Mouse (Mus musculus) liver, embryonic 12.5 days (tissue): Measurements from ENCODE around the gene Tcf23. TPM values are rescaled to one million over a fixed set of nuclear protein-coding genes. Genes with fewer than 3 reads are reported as not detected.
"Not testable (repeated sequence)": the region's sequence is repeated elsewhere in the genome, so short reads cannot be mapped to it uniquely, and the experiment has no call there.

Experiments used
- ATAC-seq: fragments of 200-750 bp; cut with Nextera tagmentation; 2 replicates; pipeline ENCODE4 v1.8.0; 2017; ENCODE audit warnings: moderate number of reproducible peaks, mild to moderate bottlenecking, moderate library complexity
- H3K27ac ChIP-seq: fragments of 300-500 bp; sonication (generic); 2 replicates; pipeline ENCODE4 v1.5.1; 2016; ENCODE audit warnings: mild to moderate bottlenecking
- H3K27me3 ChIP-seq: fragments of 300-500 bp; sonication (generic); replicated peaks from 2 replicates; pipeline ENCODE4 v1.6.1; 2016; ENCODE audit warnings: mild to moderate bottlenecking, moderate library complexity
- H3K36me3 ChIP-seq: fragments of 300-500 bp; sonication (generic); 2 replicates; pipeline ENCODE4 v1.6.1; 2016; ENCODE audit warnings: mild to moderate bottlenecking, moderate library complexity
- H3K4me1 ChIP-seq: fragments of 300-500 bp; sonication (generic); 2 replicates; pipeline ENCODE4 v1.6.1; 2016
- H3K4me2 ChIP-seq: fragments of 300-500 bp; sonication (generic); 2 replicates; pipeline ENCODE4 v1.6.1; 2016; ENCODE audit warnings: mild to moderate bottlenecking, moderate library complexity
- H3K4me3 ChIP-seq: fragments of 300-500 bp; sonication (generic); 2 replicates; pipeline ENCODE4 v1.5.1; 2016; ENCODE audit warnings: mild to moderate bottlenecking, moderate library complexity
- H3K9ac ChIP-seq: fragments of 300-500 bp; sonication (generic); 2 replicates; pipeline ENCODE4 v1.6.1; 2016; ENCODE audit warnings: mild to moderate bottlenecking, moderate library complexity
- H3K9me3 ChIP-seq: fragments of 300-500 bp; sonication (generic); replicated peaks from 2 replicates; pipeline ENCODE4 v1.6.1; 2016; ENCODE audit warnings: mild to moderate bottlenecking, moderate library complexity
- WGBS: fragments of 180-500 bp; shearing (Covaris S2); methylation state at CpG from one replicate; pipeline ENCODE4 v1.1.7; 2016; ENCODE audit not compliant: insufficient replicate concordance; 5-methylcytosine and 5-hydroxymethylcytosine counted together
- polyA plus RNA-seq: library from polyadenylated mRNA; unstranded; fragments of >200 nt; fragmentation: Nextera tagmentation; extraction: Ambion mirVana; gene quantifications from 2 replicates; pipeline ENCODE4 v1.2.1, GENCODE M21; 2016

Tcf23 gene
- polyA plus RNA-seq, 1 experiment from 2014 or later = 0.08 TPM

DNA sequence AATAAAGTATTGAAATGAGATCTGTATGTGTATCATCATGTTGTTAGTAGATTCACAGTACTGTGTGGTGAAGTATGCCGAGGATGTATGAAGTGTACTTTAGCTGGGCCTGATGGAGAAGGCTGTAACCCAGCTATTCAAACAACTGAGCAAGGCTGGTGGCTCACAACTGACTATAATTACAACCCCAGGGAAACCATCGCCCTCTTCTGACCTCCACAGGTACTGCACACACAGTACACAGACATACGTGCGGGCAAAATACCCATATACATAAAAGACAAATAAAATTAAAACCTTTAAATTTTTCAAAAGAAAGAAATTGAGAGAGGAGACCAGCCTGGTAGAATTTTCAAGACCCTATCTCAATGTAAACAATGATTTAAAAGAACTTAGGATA, 33.1 kb downstream of the Tcf23 start:
- Histone ChIP-seq H3K36me3 (no peaks in the 10 kb centered on the region), H3K4me3 (no peak overlapping the region), H3K4me2 (no peak overlapping the region), H3K9ac (no peak overlapping the region), H3K9me3 (no peaks in the 10 kb centered on the region), H3K27me3 (0 out of 2 replicates have a peak, but pooled peaks cover 5% of the 10 kb centered on the region), H3K4me1 (no peaks in the 10 kb centered on the region), H3K27ac (no peak overlapping the region)
- ATAC-seq = no peak
- 72% methylated on average over 4 of the region's 4 CpGs for WGBS

DNA sequence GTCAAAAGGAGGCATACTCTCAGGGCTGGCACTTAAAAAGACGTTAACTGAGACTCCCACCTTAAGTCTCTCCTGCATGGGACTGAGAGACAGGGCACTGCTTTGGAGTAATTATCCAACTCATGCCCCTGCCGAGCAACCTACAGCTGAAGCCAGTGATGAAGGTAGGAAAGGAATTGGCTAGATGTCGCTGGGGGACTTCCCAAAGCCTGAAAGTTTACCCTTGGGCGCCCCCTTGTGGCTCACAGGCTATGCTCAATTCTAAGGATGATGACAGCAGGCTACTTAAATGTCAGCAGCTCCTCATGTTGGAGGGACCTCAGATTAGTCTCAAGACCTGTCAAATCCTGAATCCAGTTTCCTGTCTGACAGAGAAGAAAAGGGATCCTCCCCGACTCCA, 35.7 kb downstream of the Tcf23 start:
- ATAC-seq = no peak
- 5% methylated on average over 5 of the region's 5 CpGs for WGBS

GRCm38 (mm10) chr5:31012737-31013136, 44.3 kb downstream of the Tcf23 start:
- no peak overlapping the region for H3K4me2 ChIP-seq
- H3K36me3 ChIP-seq = no peaks in the 10 kb centered on the region
- no peak overlapping the region for H3K27ac ChIP-seq
- no peak overlapping the region for H3K9ac ChIP-seq
- no peaks in the 10 kb centered on the region for H3K9me3 ChIP-seq
- no peaks in the 10 kb centered on the region for H3K27me3 ChIP-seq
- WGBS = 42% methylated on average over 3 of the region's 3 CpGs
- ATAC-seq = no peak
- H3K4me3 ChIP-seq = no peak overlapping the region
- no peaks in the 10 kb centered on the region for H3K4me1 ChIP-seq

More for the DNA sequence above, 35.7 kb downstream of the Tcf23 start:
- Histone ChIP-seq H3K4me1 (no peaks in the 10 kb centered on the region), H3K4me2 (no peak overlapping the region), H3K36me3 (no peaks in the 10 kb centered on the region), H3K27me3 (no peaks in the 10 kb centered on the region), H3K9ac (no peak overlapping the region), H3K4me3 (no peak overlapping the region), H3K9me3 (no peaks in the 10 kb centered on the region), H3K27ac (no peak overlapping the region)

GRCm38 (mm10) chr5:31015913-31016312, 47.5 kb downstream of the Tcf23 start:
- Histone ChIP-seq H3K4me3 (no peak overlapping the region), H3K4me2 (no peak overlapping the region), H3K27ac (no peak overlapping the region), H3K9me3 (no peaks in the 10 kb centered on the region), H3K27me3 (no peaks in the 10 kb centered on the region), H3K36me3 (no peaks in the 10 kb centered on the region), H3K4me1 (no peaks in the 10 kb centered on the region), H3K9ac (no peak overlapping the region)
- 54% methylated on average over 2 of the region's 2 CpGs for WGBS
- no peak for ATAC-seq

DNA sequence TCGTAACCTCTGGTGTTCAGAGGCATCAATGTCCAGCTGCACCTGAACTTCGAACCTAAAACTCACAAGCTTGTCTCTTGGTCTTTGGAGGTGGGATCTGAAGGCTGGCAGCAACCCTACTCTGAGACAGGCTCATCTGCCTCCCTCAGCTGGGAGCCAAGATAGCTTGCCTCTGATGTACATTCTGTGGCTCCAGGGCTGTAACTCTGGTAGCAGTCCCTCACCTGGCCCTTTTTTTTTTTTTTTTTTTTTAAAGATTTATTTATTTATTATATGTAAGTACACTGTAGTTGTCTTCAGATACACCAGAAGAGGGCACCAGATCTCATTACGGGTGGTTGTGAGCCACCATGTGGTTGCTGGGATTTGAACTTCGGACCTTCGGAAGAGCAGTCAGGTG, 53.3 kb downstream of the Tcf23 start:
- 74% methylated on average over 4 of the region's 5 CpGs for WGBS
- ATAC-seq, H3K27me3 ChIP-seq, H3K27ac ChIP-seq, H3K9ac ChIP-seq, H3K4me2 ChIP-seq, H3K36me3 ChIP-seq, H3K4me3 ChIP-seq, H3K4me1 ChIP-seq, H3K9me3 ChIP-seq: not testable (repeated sequence)

DNA sequence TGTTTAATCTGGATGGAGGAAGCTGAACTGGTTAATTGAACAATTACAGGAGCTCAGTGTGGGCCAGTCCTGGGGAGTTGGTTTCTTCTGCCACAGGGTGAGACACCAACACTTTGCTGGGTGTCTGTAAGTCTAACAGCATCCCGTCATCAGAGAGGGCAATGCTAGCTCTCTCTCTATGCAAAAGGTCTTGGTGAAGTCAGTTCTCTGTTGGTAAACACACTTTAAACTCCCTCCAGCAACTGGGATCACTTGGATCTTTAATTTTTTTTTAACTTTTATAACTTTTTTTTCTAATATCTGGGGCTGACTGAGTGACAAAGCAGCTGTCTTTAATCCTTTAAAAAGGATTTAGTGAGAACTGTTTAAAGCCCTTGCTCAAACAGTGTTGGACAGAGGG, 54.2 kb downstream of the Tcf23 start:
- 54% methylated on average over 1 of the region's 1 CpGs for WGBS
- Histone ChIP-seq H3K27ac (no peak overlapping the region), H3K36me3 (no peaks in the 10 kb centered on the region), H3K27me3 (no peaks in the 10 kb centered on the region), H3K9me3 (no peaks in the 10 kb centered on the region), H3K9ac (no peak overlapping the region), H3K4me1 (no peaks in the 10 kb centered on the region), H3K4me3 (no peak overlapping the region), H3K4me2 (no peak overlapping the region)
- no peak for ATAC-seq

DNA sequence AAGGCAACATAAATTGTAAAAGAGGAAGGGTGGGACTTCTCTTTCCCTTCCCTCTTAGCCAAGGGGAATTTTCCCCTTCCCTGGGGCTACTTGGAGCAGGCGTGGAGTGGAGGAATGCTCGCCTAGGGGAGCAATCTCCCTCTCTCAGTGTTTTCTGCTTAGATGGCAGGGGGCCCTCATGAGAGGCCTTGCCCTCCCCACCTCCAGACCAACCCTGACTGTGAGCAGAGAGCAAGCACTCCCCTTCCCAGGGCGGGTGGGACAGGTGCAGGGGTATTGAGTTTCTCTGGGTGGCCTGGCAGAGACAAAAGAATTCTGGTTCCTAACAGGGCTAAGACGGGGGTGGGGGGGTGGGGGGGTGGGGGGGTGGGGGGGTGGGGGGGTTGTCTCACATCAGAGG, 54.8 kb downstream of the Tcf23 start:
- Histone ChIP-seq H3K4me2 (no peak overlapping the region), H3K36me3 (no peaks in the 10 kb centered on the region), H3K27me3 (no peaks in the 10 kb centered on the region), H3K9me3 (no peaks in the 10 kb centered on the region), H3K4me1 (no peaks in the 10 kb centered on the region), H3K27ac (no peak overlapping the region), H3K4me3 (no peak overlapping the region), H3K9ac (no peak overlapping the region)
- no peak for ATAC-seq
- 39% methylated on average over 3 of the region's 4 CpGs for WGBS

- H3K4me2 ChIP-seq = no peak overlapping the region
- no peak overlapping the region for H3K9ac ChIP-seq
- no peak for ATAC-seq
- no peaks in the 10 kb centered on the region for H3K27me3 ChIP-seq
- H3K36me3 ChIP-seq = no peaks in the 10 kb centered on the region
- no peaks in the 10 kb centered on the region for H3K9me3 ChIP-seq
- no peak overlapping the region for H3K4me3 ChIP-seq
- H3K4me1 ChIP-seq = no peaks in the 10 kb centered on the region
- no peak overlapping the region for H3K27ac ChIP-seq
Observed at GRCm38 (mm10) chr5:31024641-31025040, 56.2 kb downstream of the Tcf23 start.

Other genes starting within 250 kb of the Tcf23 start
- 3.0 and 3.4 TPM in 2 replicates for gene Mapre3, start 154.0 kb upstream of the Tcf23 start, polyA plus RNA-seq
- 55.5 and 56.2 TPM in 2 replicates for gene Tmem214, start 100.7 kb upstream of the Tcf23 start, polyA plus RNA-seq
- 7.0 and 7.2 TPM in 2 replicates for gene Agbl5, start 80.0 kb upstream of the Tcf23 start, polyA plus RNA-seq
- gene Ost4, start 60.9 kb upstream of the Tcf23 start, polyA plus RNA-seq = 374 and 383 TPM in 2 replicates
- 70.0 and 73.6 TPM in 2 replicates for gene Emilin1, start 55.3 kb upstream of the Tcf23 start, polyA plus RNA-seq
- gene Khk, start 47.2 kb upstream of the Tcf23 start, polyA plus RNA-seq = 33.6 and 36.3 TPM in 2 replicates
- gene Cgref1, start 23.1 kb upstream of the Tcf23 start, polyA plus RNA-seq = 4.2 and 5.1 TPM in 2 replicates
- gene Preb, start 8.3 kb upstream of the Tcf23 start, polyA plus RNA-seq = 110 and 111 TPM in 2 replicates
- gene Atraid, start 79.7 kb downstream of the Tcf23 start, polyA plus RNA-seq = 47.4 and 54.5 TPM in 2 replicates
- 6.9 and 7.0 TPM in 2 replicates for gene Slc5a6, start 80.3 kb downstream of the Tcf23 start, polyA plus RNA-seq
- 43.6 and 44.5 TPM in 2 replicates for gene Cad, start 86.1 kb downstream of the Tcf23 start, polyA plus RNA-seq
- not detected in 2 replicates for gene Dnajc5g, start 137.6 kb downstream of the Tcf23 start, polyA plus RNA-seq
- gene Slc30a3, start 139.6 kb downstream of the Tcf23 start, polyA plus RNA-seq = 0.26 and 0.48 TPM in 2 replicates
- gene Trim54, start 148.1 kb downstream of the Tcf23 start, polyA plus RNA-seq = 0.12 TPM in 1 of 2 replicates, not detected in the other
- gene Ucn, start 170.2 kb downstream of the Tcf23 start, polyA plus RNA-seq = not detected in 2 replicates
- 25.8 and 27.0 TPM in 2 replicates for gene Mpv17, start 185.6 kb downstream of the Tcf23 start, polyA plus RNA-seq
- gene Gm29609, start 211.2 kb downstream of the Tcf23 start, polyA plus RNA-seq = 0.90 and 1.3 TPM in 2 replicates
- gene Gtf3c2, start 211.5 kb downstream of the Tcf23 start, polyA plus RNA-seq = 51.5 and 53.1 TPM in 2 replicates
- 58.2 and 62.3 TPM in 2 replicates for gene Snx17, start 224.6 kb downstream of the Tcf23 start, polyA plus RNA-seq
- 67.2 and 73.1 TPM in 2 replicates for gene Eif2b4, start 224.8 kb downstream of the Tcf23 start, polyA plus RNA-seq
- 4.5 and 7.2 TPM in 2 replicates for gene Zfp513, start 233.6 kb downstream of the Tcf23 start, polyA plus RNA-seq